Mouse (Mus musculus) midbrain, postnatal 0 days (tissue): ENCODE measurements around the gene Arl6ip4. TPM values are rescaled to one million over a fixed set of nuclear protein-coding genes. Genes with fewer than 3 reads are reported as not detected.

ENCODE experiments used
- ATAC-seq: fragments of 200-750 bp; cut with Nextera tagmentation; 2 replicates; pipeline ENCODE4 v1.8.0; 2017; ENCODE audit warnings: moderate number of reproducible peaks, mild to moderate bottlenecking, moderate TSS enrichment, moderate library complexity; ENCODE audit not compliant: low FRiP score
- DNase-seq: peaks from one replicate; pipeline ENCODE4 v3.0.0-alpha.2; 2015; ENCODE audit warnings: low spot score
- H3K27ac ChIP-seq: fragments of 300-500 bp; sonication (generic); 2 replicates; pipeline ENCODE4 v1.5.1; 2014; ENCODE audit warnings: low read depth, mild to moderate bottlenecking, low read length, mixed read lengths
- H3K27me3 ChIP-seq: fragments of 300-500 bp; sonication (generic); 2 replicates; pipeline ENCODE4 v1.6.1; 2014; ENCODE audit warnings: low read length, control low read depth, mixed read lengths; ENCODE audit not compliant: insufficient read depth
- H3K36me3 ChIP-seq: fragments of 300-500 bp; sonication (generic); 2 replicates; pipeline ENCODE4 v1.6.1; 2014; ENCODE audit warnings: low read length, control low read depth, mixed read lengths; ENCODE audit not compliant: insufficient read depth
- H3K4me1 ChIP-seq: fragments of 300-500 bp; sonication (generic); 2 replicates; pipeline ENCODE4 v1.6.1; 2014; ENCODE audit warnings: mild to moderate bottlenecking, control low read depth, antibody characterized with exemption, low read length, mixed read lengths; ENCODE audit not compliant: insufficient read depth
- H3K4me2 ChIP-seq: fragments of 300-500 bp; sonication (generic); 2 replicates; pipeline ENCODE4 v1.6.1; 2014; ENCODE audit warnings: low read depth, mild to moderate bottlenecking, low read length, mixed read lengths; ENCODE audit not compliant: poor library complexity, severe bottlenecking
- H3K4me3 ChIP-seq: fragments of 300-500 bp; sonication (generic); 2 replicates; pipeline ENCODE4 v1.5.1; 2014; ENCODE audit warnings: low read depth, mild to moderate bottlenecking, low read length, moderate library complexity
- H3K9ac ChIP-seq: fragments of 300-500 bp; sonication (generic); replicated peaks from 2 replicates; pipeline ENCODE4 v1.6.1; 2014; ENCODE audit warnings: mild to moderate bottlenecking, low read length, moderate library complexity, mixed read lengths; ENCODE audit not compliant: poor library complexity, severe bottlenecking
- H3K9me3 ChIP-seq: fragments of 300-500 bp; sonication (generic); 2 replicates; pipeline ENCODE4 v1.6.1; 2016; ENCODE audit warnings: low read length, control low read depth
- CTCF ChIP-seq: IDR thresholded peaks from 2 replicates; pipeline ENCODE4 v1.5.1; 2016; ENCODE audit warnings: antibody characterized with exemption, mild to moderate bottlenecking
- WGBS: fragments of 180-500 bp; shearing (Covaris S2); extraction: QIAGEN DNeasy Blood & Tissue Kit; methylation state at CpG from one replicate; pipeline ENCODE4 v1.1.7; 2014; 5-methylcytosine and 5-hydroxymethylcytosine counted together
- polyA plus RNA-seq: library from polyadenylated mRNA; unstranded; fragments of >200 nt; fragmentation: Nextera tagmentation; extraction: Ambion mirVana; gene quantifications from 2 replicates; pipeline ENCODE4 v1.2.1, GENCODE M21; 2015
- total RNA-seq: library from RNA; depleted of rRNA; stranded (reverse); fragments of >200 nt; gene quantifications from 2 replicates; pipeline ENCODE4 v1.2.3, GENCODE M21; 2014

Gene Arl6ip4
- total and polyA plus RNA-seq, 2 experiments from 2014 or later: 40.8 to 120 TPM

DNA sequence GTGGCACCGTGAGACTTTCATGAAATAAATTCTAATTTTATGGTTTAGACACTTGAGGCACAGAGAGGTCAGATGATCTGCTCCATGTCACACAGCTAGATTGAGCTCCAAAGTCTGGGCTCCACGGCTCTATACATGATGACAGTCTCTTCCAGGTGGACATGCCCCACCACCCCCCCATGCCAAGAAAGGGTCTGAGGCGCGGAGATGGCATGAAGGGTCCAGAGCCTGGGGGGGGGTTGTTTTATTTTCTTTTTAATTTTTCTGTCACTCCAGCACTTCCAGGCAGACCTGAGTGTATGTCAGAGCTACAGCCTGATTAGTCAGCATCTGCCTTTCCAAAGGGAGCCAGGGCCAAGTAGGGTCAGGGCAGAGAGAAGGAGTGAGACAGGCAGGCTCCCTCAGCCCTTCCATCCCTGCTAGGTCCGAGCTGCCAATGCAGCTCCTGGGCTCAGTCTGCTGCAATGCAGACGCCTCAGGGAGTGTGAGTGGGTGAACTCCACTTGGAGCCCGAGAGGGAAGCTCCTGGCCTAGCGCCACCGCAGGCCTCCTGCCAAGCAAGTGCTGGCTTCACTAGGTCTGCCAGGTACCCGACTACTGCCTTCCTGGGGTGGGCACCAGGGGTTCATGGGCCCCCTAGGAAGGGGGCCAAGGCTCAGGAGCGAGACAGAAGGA is 22.6 kb upstream of the Arl6ip4 start:
- Histone ChIP-seq H3K4me3 (no peak overlapping the region), H3K9ac (peak overlapping the region; percentile 24; the same call in 1 of the 2 replicates), H3K27me3 (no peaks in the 10 kb centered on the region), H3K27ac (no peak overlapping the region), H3K9me3 (no peaks in the 10 kb centered on the region), H3K4me1 (0 out of 2 replicates have a peak, but pooled peaks cover 7% of the 10 kb centered on the region), H3K36me3 (peaks cover 11% of the 10 kb centered on the region), H3K4me2 (0 out of 2 replicates have a peak overlapping the region, but pooled peaks have one; percentile 4)
- TF ChIP-seq CTCF: no peak
- 69% methylated on average over 11 of the region's 11 CpGs for WGBS
- no peak for ATAC-seq
- no peak for DNase-seq

DNA sequence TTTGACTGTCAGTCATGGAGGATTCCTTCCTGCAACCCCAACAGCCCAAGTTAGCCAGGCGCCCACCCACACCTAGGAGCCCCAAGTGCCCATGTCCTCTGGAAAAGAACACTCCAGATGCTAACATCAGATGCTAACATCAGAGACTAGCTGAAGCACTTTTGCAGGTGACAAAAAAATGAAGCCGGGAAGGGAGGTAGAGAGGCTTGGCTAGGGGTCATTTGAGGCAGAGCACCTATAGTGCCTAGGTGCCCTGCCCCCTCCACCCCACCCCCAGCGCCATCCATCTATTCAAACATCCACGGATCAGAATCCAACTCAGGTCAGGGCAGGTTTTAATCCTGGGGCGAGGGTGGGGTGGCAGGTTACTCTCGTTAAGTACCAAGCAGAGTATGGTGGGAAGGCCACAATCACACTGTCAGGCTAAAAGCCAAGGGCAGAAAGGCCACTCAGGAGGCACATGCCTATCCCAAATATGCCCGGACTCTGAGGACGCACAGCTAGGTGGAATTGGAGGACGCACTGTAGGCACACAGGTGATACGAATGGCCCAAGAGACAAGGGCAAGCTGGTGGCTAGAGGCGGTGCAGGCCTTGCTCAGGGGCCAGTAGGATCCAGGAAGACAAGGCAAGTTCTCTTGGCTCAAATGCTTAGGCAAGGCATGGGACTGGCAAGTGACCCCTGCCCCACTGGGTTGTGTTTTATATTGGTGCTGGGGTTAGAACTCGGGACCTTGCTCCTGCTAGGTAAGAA is 21.9 kb upstream of the Arl6ip4 start:
- peak overlapping the region; percentile 57 for H3K4me3 ChIP-seq
- no peak for ATAC-seq
- H3K27ac ChIP-seq: no peak overlapping the region
- peaks cover 11% of the 10 kb centered on the region for H3K36me3 ChIP-seq
- no peak for TF ChIP-seq CTCF
- H3K9ac ChIP-seq: peak overlapping the region; percentile 24; the same call in 1 of the 2 replicates
- 86% methylated on average over 12 of the region's 12 CpGs for WGBS
- 0 out of 2 replicates have a peak, but pooled peaks cover 7% of the 10 kb centered on the region for H3K4me1 ChIP-seq
- DNase-seq: no peak
- peak overlapping the region; percentile 66 for H3K4me2 ChIP-seq
- H3K9me3 ChIP-seq: no peaks in the 10 kb centered on the region
- no peaks in the 10 kb centered on the region for H3K27me3 ChIP-seq

DNA sequence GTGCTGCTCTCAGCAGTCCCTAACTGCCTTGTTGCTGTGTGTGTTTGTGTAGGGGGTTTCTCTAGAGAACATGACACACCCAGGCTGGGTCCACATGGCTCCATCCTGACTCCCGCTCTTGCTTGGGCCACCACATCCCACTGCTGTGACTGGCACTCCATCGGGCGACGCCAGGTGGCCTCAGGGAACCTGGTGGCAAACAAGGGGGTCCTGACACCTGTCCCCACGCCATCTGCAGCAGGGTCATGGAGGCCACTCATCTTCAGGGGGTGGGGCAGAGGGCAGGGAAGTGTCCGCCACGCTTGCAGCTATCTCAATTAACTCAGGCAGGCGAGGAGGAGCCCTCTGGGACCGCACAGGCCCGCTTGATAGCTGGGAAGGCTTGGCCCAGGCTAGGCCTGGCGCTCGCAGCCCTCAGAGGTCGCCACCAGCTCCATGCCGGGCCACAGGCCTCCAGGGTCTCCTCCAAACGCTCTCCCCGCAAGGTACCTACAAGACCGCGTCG is 20.8 kb upstream of the Arl6ip4 start:
- H3K27ac ChIP-seq: peak overlapping the region; percentile 33
- peak; percentile 22; the same call in 1 of the 2 replicates for TF ChIP-seq CTCF
- H3K4me3 ChIP-seq: peak overlapping the region; percentile 57
- WGBS: 9% methylated on average over 19 of the region's 19 CpGs
- H3K4me2 ChIP-seq: peak overlapping the region; percentile 66
- 0 out of 2 replicates have a peak, but pooled peaks cover 7% of the 10 kb centered on the region for H3K4me1 ChIP-seq
- peak overlapping the region; percentile 79 for H3K9ac ChIP-seq
- H3K9me3 ChIP-seq: no peaks in the 10 kb centered on the region
- no peaks in the 10 kb centered on the region for H3K27me3 ChIP-seq
- peaks cover under 1% of the 10 kb centered on the region; the same call in 1 of the 2 replicates for H3K36me3 ChIP-seq
- DNase-seq (no peak), ATAC-seq (no peak; the same call in 1 of the 2 replicates)

DNA sequence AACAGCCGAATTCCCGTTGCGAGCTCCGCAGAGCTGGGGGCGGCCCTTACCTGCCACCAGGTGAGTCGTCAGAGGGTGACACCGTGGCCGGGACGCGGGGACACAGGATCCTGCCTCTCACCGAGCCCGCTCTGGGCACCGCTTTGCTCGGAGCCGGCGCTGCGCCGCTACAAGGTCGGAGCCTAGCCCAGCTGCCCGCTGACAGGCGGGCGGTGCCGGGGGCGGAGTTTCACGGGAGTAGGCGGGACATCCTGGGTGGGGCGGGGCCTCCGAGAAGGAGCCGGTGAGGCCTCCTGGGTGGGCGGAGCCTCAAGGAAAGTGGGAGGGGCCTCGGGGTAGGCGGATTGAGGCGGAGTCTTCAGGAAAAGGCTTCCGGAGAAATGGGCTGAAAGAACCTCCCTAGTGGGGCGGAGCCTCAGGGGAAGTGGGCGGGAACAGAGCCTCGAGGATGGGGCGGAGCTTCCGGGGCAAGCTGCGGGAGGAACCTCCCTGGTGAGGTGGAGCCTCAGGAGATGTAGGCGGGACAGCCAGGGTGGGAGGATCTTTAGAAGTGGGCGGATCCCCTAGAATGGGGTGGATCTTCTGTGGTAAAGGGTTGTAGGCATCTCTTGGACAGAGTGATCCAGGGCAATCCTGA is 20.2 kb upstream of the Arl6ip4 start, which contains the start of gene Abcb9:
Abcb9 (minus strand) TSS at position 203 of the 637 bp plus-strand sequence.
- H3K4me2 ChIP-seq: peak within 1 kb of the TSS; percentile 66
- no peak for TF ChIP-seq CTCF

DNA sequence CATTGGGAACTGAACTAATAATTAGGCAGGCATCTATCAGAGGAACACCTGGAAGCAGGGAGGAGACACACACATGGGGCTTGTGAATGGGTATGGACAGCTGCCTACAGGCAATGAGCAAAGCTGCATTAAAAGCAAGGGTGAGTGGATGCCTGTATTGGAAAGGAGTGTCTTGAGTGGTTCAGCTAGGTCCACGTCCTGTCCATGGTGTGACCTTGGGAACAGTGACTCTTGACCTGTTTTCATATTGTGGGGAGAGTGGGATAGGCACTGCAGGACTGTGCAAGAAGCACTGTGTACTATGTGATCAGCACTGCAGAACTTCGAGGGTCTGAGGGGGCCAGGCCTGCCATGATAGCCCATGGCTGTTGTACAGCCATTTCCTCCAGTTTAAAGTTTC is 17.0 kb upstream of the Arl6ip4 start:
- H3K36me3 ChIP-seq: no peaks in the 10 kb centered on the region
- 0 out of 2 replicates have a peak, but pooled peaks cover 4% of the 10 kb centered on the region for H3K4me1 ChIP-seq
- no peak for TF ChIP-seq CTCF
- ATAC-seq (no peak), DNase-seq (no peak)
- no peak overlapping the region for H3K27ac ChIP-seq
- no peak overlapping the region for H3K9ac ChIP-seq
- no peak overlapping the region for H3K4me3 ChIP-seq
- no peaks in the 10 kb centered on the region for H3K27me3 ChIP-seq
- no peak overlapping the region for H3K4me2 ChIP-seq
- 88% methylated on average over 2 of the region's 2 CpGs for WGBS
- no peaks in the 10 kb centered on the region for H3K9me3 ChIP-seq

More for the DNA sequence above, 20.2 kb upstream of the Arl6ip4 start, which contains the start of gene Abcb9:
- peak within 1 kb of the TSS; percentile 79 for H3K9ac ChIP-seq
- peak within 1 kb of the TSS; percentile 57 for H3K4me3 ChIP-seq
- peak within 1 kb of the TSS; percentile 33 for H3K27ac ChIP-seq
- 0 out of 2 replicates have a peak, but pooled peaks cover 7% of the 10 kb centered on the region for H3K4me1 ChIP-seq
- 1% methylated on average over 37 of the region's 42 CpGs for WGBS
- ATAC-seq: peak; percentile 76
- no peaks in the 10 kb centered on the region for H3K36me3 ChIP-seq
- peak; percentile 92 for DNase-seq
- no peaks in the 10 kb centered on the region for H3K27me3 ChIP-seq
- H3K9me3 ChIP-seq: no peaks in the 10 kb centered on the region
